Mouse (Mus musculus) CH12.LX (cell line): ENCODE measurements around the gene Kdm2b.

Source experiments
- CTCF ChIP-seq, 2 experiments: IDR thresholded peaks in 1 of 2; conservative IDR thresholded peaks in 1 of 2; 2 replicates each; pipeline ENCODE4 v1.5.1; 2011 to 2012; ENCODE audit warnings: low read depth in 2 of 2, low read length in 2 of 2, improper control_type of control experiment in 1 of 2, inconsistent platforms in 1 of 2, mild to moderate bottlenecking in 1 of 2, moderate library complexity in 1 of 2
- ELF1 ChIP-seq: IDR thresholded peaks from 2 replicates; pipeline ENCODE4 v1.6.1; 2014; ENCODE audit warnings: low read depth, mild to moderate bottlenecking, inconsistent platforms, low read length, improper control_type of control experiment
- EP300 ChIP-seq: IDR thresholded peaks from 2 replicates; pipeline ENCODE4 v1.6.1; 2011; ENCODE audit warnings: low read length, improper control_type of control experiment
- HCFC1 ChIP-seq: IDR thresholded peaks from 2 replicates; pipeline ENCODE4 v1.6.1; 2012; ENCODE audit warnings: low read depth, mild to moderate bottlenecking, inconsistent platforms, low read length, improper control_type of control experiment
- JUN ChIP-seq: IDR thresholded peaks from 2 replicates; pipeline ENCODE4 v1.6.1; 2011; ENCODE audit warnings: low read depth, mild to moderate bottlenecking, low read length, improper control_type of control experiment, moderate library complexity; ENCODE audit not compliant: insufficient read depth
- KAT2A ChIP-seq: IDR thresholded peaks from 2 replicates; pipeline ENCODE4 v1.6.1; 2012; ENCODE audit warnings: low read length, improper control_type of control experiment, inconsistent platforms; ENCODE audit not compliant: insufficient replicate concordance
- MEF2A ChIP-seq: IDR thresholded peaks from 2 replicates; pipeline ENCODE4 v1.6.1; 2014; ENCODE audit warnings: low read depth, mild to moderate bottlenecking, inconsistent platforms, low read length, improper control_type of control experiment, borderline replicate concordance
- MYC ChIP-seq: IDR thresholded peaks from 2 replicates; pipeline ENCODE4 v1.6.1; 2011; ENCODE audit warnings: low read depth, mild to moderate bottlenecking, improper control_type of control experiment, low read length
- NELFE ChIP-seq: IDR thresholded peaks from 2 replicates; pipeline ENCODE4 v1.6.1; 2011; ENCODE audit warnings: low read depth, low read length, improper control_type of control experiment
- POLR2A ChIP-seq: IDR thresholded peaks from 2 replicates; pipeline ENCODE4 v1.6.1; 2011; ENCODE audit warnings: low read depth, mild to moderate bottlenecking, improper control_type of control experiment, low read length
- SMC3 ChIP-seq: IDR thresholded peaks from 2 replicates; pipeline ENCODE4 v1.6.1; 2011; ENCODE audit warnings: low read depth, low read length, improper control_type of control experiment
- ZKSCAN1 ChIP-seq: IDR thresholded peaks from 2 replicates; pipeline ENCODE4 v1.6.1; 2012; ENCODE audit warnings: low read depth, inconsistent platforms, low read length, improper control_type of control experiment, borderline replicate concordance
- ZMIZ1 ChIP-seq: IDR thresholded peaks from 2 replicates; pipeline ENCODE4 v1.6.1; 2012; ENCODE audit warnings: low read depth, mild to moderate bottlenecking, inconsistent platforms, low read length, improper control_type of control experiment

DNA sequence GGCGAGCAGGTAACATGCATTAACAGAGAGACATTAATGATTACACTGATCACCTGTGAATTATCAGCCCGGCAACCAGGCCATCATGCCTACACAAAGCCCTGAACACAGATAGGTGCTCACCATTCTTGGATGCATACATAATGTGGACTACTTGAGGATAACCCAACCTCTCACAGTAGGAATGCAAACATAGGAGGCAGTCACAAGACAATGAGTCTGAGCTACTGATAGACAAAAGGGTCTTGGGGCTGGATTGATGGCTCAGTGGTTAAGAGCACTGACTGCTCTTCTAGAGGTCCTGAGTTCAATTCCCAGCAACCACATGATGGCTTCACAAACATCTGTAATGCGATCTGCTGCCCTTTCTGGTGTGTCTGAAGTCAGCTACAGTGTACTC, 117.0 kb downstream of the Kdm2b start:
- TF ChIP-seq ZMIZ1 (no peak), POLR2A (no peak), CTCF (conservative IDR thresholded peaks at IDR 0.05 in 1 of 2, IDR thresholded peaks at IDR 0.05 in 1 of 2; ENCODE audit: low read depth in 2 of 2, low read length in 2 of 2) (no peak), HCFC1 (no peak), ZKSCAN1 (no peak), MYC (no peak), ELF1 (no peak), SMC3 (no peak), EP300 (no peak), JUN (no peak), KAT2A (no peak), NELFE (no peak), MEF2A (no peak)
